Mouse (Mus musculus) brain, embryonic 14.5 days (tissue): ENCODE results near the gene Myrfl. TPM values are rescaled to one million over a fixed set of nuclear protein-coding genes. Genes with fewer than 3 reads are reported as not detected.

Source experiments
- DNase-seq: peaks from one replicate; pipeline ENCODE4 v3.0.0-alpha.2; 2011; ENCODE audit warnings: low read depth
- CTCF ChIP-seq: fragments of 200-500 bp; IDR thresholded peaks from 2 replicates; pipeline ENCODE4 v1.5.1; 2012; ENCODE audit warnings: inconsistent platforms, mild to moderate bottlenecking, moderate library complexity, borderline replicate concordance; ENCODE audit not compliant: insufficient read depth, insufficient read length; ENCODE audit errors: extremely low read depth
- POLR2A ChIP-seq: fragments of 200-500 bp; IDR thresholded peaks from 2 replicates; pipeline ENCODE4 v1.6.1; 2012; ENCODE audit warnings: mild to moderate bottlenecking, inconsistent platforms, borderline replicate concordance; ENCODE audit not compliant: poor library complexity, insufficient read depth, insufficient read length, severe bottlenecking; ENCODE audit errors: extremely low read depth
- polyA plus RNA-seq: library from polyadenylated mRNA; depleted of rRNA; stranded (reverse); fragments of >200 nt; gene quantifications from 2 replicates; pipeline ENCODE4 v1.2.3, GENCODE M21; 2012

The Myrfl gene
- polyA plus RNA-seq, 1 experiment = 0.10 TPM

GRCm38 (mm10) chr10:116761476-116762068 lies 135.1 kb downstream of the Myrfl start:
- no peak for DNase-seq
- TF ChIP-seq POLR2A (no peak), CTCF (no peak)

GRCm38 (mm10) chr10:116760561-116760960 lies 136.2 kb downstream of the Myrfl start:
- peak; percentile 47 for DNase-seq
- TF ChIP-seq CTCF (no peak), POLR2A (no peak)

- TF ChIP-seq POLR2A = no peak
- TF ChIP-seq CTCF = no peak
Measured at GRCm38 (mm10) chr10:116759816-116760215, 136.9 kb downstream of the Myrfl start.

GRCm38 (mm10) chr10:116755881-116756581 lies 140.7 kb downstream of the Myrfl start:
- DNase-seq = peak; percentile 53

More at GRCm38 (mm10) chr10:116759816-116760215, 136.9 kb downstream of the Myrfl start:
- no peak for DNase-seq

GRCm38 (mm10) chr10:116754940-116755339 lies 141.8 kb downstream of the Myrfl start:
- TF ChIP-seq CTCF = no peak

More at GRCm38 (mm10) chr10:116755881-116756581, 140.7 kb downstream of the Myrfl start:
- TF ChIP-seq POLR2A (no peak), CTCF (no peak)

GRCm38 (mm10) chr10:116750895-116751294 lies 145.8 kb downstream of the Myrfl start:
- TF ChIP-seq POLR2A = no peak
- no peak for TF ChIP-seq CTCF
- DNase-seq = no peak

More at GRCm38 (mm10) chr10:116754940-116755339, 141.8 kb downstream of the Myrfl start:
- no peak for DNase-seq

GRCm38 (mm10) chr10:116750062-116750461 lies 146.7 kb downstream of the Myrfl start:
- DNase-seq = no peak
- TF ChIP-seq POLR2A = no peak
- no peak for TF ChIP-seq CTCF

GRCm38 (mm10) chr10:116748681-116749080 lies 148.0 kb downstream of the Myrfl start:
- TF ChIP-seq CTCF (no peak), POLR2A (no peak)
- no peak for DNase-seq

GRCm38 (mm10) chr10:116746281-116747011 lies 150.3 kb downstream of the Myrfl start:
- no peak for DNase-seq
- TF ChIP-seq CTCF (no peak), POLR2A (no peak)

GRCm38 (mm10) chr10:116742696-116743095 lies 154.0 kb downstream of the Myrfl start:
- DNase-seq = no peak
- TF ChIP-seq CTCF (no peak), POLR2A (no peak)

GRCm38 (mm10) chr10:116742189-116742588 lies 154.5 kb downstream of the Myrfl start:
- DNase-seq = no peak
- TF ChIP-seq POLR2A = no peak
- no peak for TF ChIP-seq CTCF
